Mouse (Mus musculus) testis, adult 2 months (tissue): ENCODE data around the gene Sarnp.

ENCODE experiments used
- CTCF ChIP-seq: fragments of 200-500 bp; IDR thresholded peaks from 2 replicates; pipeline ENCODE4 v1.5.1; 2012; ENCODE audit warnings: low read depth, mild to moderate bottlenecking, inconsistent platforms, low read length, moderate library complexity; ENCODE audit not compliant: control insufficient read depth, insufficient read depth, insufficient replicate concordance
- POLR2A ChIP-seq: fragments of 200-500 bp; IDR thresholded peaks from 2 replicates; pipeline ENCODE4 v1.6.1; 2012; ENCODE audit warnings: low read depth, mild to moderate bottlenecking, inconsistent platforms, low read length, moderate library complexity; ENCODE audit not compliant: control insufficient read depth

- TF ChIP-seq CTCF (no peak), POLR2A (no peak)
Measured at GRCm38 (mm10) chr10:128793258-128793657, 23.9 kb upstream of the Sarnp start.
